Comparison of ENCODE assay signal across 16 mouse cellular contexts in the genomic region with DNA sequence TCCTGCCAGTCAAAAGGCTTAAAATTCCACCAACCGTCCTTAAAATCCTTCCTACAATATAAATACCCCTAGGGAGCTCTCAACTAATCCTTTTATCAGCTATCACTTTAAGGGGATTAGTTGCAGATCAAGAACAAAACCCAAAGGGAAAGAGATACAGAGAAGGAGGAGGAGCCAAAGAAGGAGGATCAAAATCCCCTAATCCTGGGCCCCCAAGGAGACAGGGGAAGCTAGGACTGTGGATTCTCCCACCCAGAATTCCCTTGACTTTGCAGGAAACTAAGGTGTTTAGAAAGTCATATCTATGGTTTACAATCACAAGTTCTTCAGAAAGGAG.
A peak's percentile ranks its signal among the peaks of the same experiment; 100 is the strongest.
DNase-seq lines count a peak whose midpoint lies in the region; ATAC-seq lines count a peak whose summit lies in the region.
"Had no signal": no experiment of that assay in that cellular context is flagged by ENCODE, and none has a peak within 500 bp of the region (broad histone marks: within the 10 kb centered on the region; RNA-seq: fewer than 3 reads in every experiment).

No protein-coding gene starts in this region.

- 0% methylated on average over 1 of the region's 1 CpGs for WGBS in heart, embryonic 11.5 days (ENCODE audit: insufficient replicate concordance)
- WGBS in lung, embryonic 16.5 days = 6% methylated on average over 1 of the region's 1 CpGs
- WGBS in liver, embryonic 16.5 days (ENCODE audit: insufficient replicate concordance) = 8% methylated on average over 1 of the region's 1 CpGs
- WGBS in stomach, embryonic 15.5 days = 0% methylated on average over 1 of the region's 1 CpGs

- H3K4me2 ChIP-seq in heart, embryonic 11.5 days = no peak overlapping the region
- no peak overlapping the region for H3K4me2 ChIP-seq in lung, embryonic 16.5 days (ENCODE audit: low read depth, low read length)
- no peak overlapping the region for H3K4me2 ChIP-seq in liver, embryonic 16.5 days (ENCODE audit: low read depth, low read length)
- H3K4me2 ChIP-seq in stomach, embryonic 15.5 days = 0 out of 2 replicates have a peak overlapping the region, but pooled peaks have one; percentile 10
- H3K4me2 ChIP-seq: embryonic facial prominence, embryonic 13.5 days; forebrain, embryonic 12.5 days; limb, embryonic 15.5 days had no signal

- no peak for ATAC-seq in heart, embryonic 11.5 days (replicated peaks; ENCODE audit: insufficient number of reproducible peaks, low FRiP score, low TSS enrichment)
- ATAC-seq in lung, embryonic 16.5 days (ENCODE audit: low read depth) = no peak
- ATAC-seq in liver, embryonic 16.5 days (ENCODE audit: low read depth) = no peak
- ATAC-seq in stomach, embryonic 15.5 days (ENCODE audit: insufficient read depth, low FRiP score, low read depth) = no peak
- no peak for ATAC-seq in megakaryocyte progenitor cell, adult 5-6 weeks (replicated peaks; ENCODE audit: poor library complexity)

- H3K36me3 ChIP-seq in heart, embryonic 11.5 days (ENCODE audit: control insufficient read depth, insufficient read depth, low read length) = no peaks in the 10 kb centered on the region
- H3K36me3 ChIP-seq in lung, embryonic 16.5 days (ENCODE audit: control insufficient read depth, insufficient read depth, low read length) = no peaks in the 10 kb centered on the region
- H3K36me3 ChIP-seq in liver, embryonic 16.5 days (ENCODE audit: control insufficient read depth, insufficient read depth) = no peaks in the 10 kb centered on the region
- no peaks in the 10 kb centered on the region for H3K36me3 ChIP-seq in stomach, embryonic 15.5 days
- H3K36me3 ChIP-seq: embryonic facial prominence, embryonic 13.5 days; forebrain, embryonic 12.5 days; limb, embryonic 15.5 days had no signal

- H3K27me3 ChIP-seq in heart, embryonic 11.5 days (ENCODE audit: control insufficient read depth, insufficient read depth, low read length) = peaks cover 6% of the 10 kb centered on the region; the same call in 1 of the 2 replicates
- H3K27me3 ChIP-seq in lung, embryonic 16.5 days (ENCODE audit: control insufficient read depth, insufficient read depth, low read depth, low read length) = no peaks in the 10 kb centered on the region
- no peaks in the 10 kb centered on the region for H3K27me3 ChIP-seq in liver, embryonic 16.5 days (ENCODE audit: control insufficient read depth, insufficient read depth, low read depth, low read length)
- no peaks in the 10 kb centered on the region for H3K27me3 ChIP-seq in stomach, embryonic 15.5 days (replicated peaks)

- no peak overlapping the region for H3K9ac ChIP-seq in heart, embryonic 11.5 days (ENCODE audit: low read depth, low read length)
- no peak overlapping the region for H3K9ac ChIP-seq in lung, embryonic 16.5 days (ENCODE audit: low read length)
- H3K9ac ChIP-seq in liver, embryonic 16.5 days (ENCODE audit: low read depth, low read length) = no peak overlapping the region
- H3K9ac ChIP-seq in stomach, embryonic 15.5 days = no peak overlapping the region
- H3K9ac ChIP-seq: embryonic facial prominence, embryonic 13.5 days; forebrain, embryonic 12.5 days; limb, embryonic 15.5 days had no signal

- peak overlapping the region; percentile 80; the same call in 1 of the 2 replicates for H3K27ac ChIP-seq in heart, embryonic 11.5 days (ENCODE audit: low read depth, low read length)
- H3K27ac ChIP-seq in lung, embryonic 16.5 days (ENCODE audit: low read length) = peak overlapping the region; percentile 71; the same call in 1 of the 2 replicates
- peak overlapping the region; percentile 66; the same call in 1 of the 2 replicates for H3K27ac ChIP-seq in liver, embryonic 16.5 days (ENCODE audit: low read length)
- peak overlapping the region; percentile 88 for H3K27ac ChIP-seq in stomach, embryonic 15.5 days
- H3K27ac ChIP-seq: embryonic facial prominence, embryonic 13.5 days; forebrain, embryonic 12.5 days; limb, embryonic 15.5 days had no signal

- H3K4me3 ChIP-seq in heart, embryonic 11.5 days (ENCODE audit: low read depth, low read length) = no peak overlapping the region
- H3K4me3 ChIP-seq in lung, embryonic 16.5 days (ENCODE audit: low read length) = no peak overlapping the region
- no peak overlapping the region for H3K4me3 ChIP-seq in liver, embryonic 16.5 days (ENCODE audit: low read depth, low read length)
- no peak overlapping the region for H3K4me3 ChIP-seq in stomach, embryonic 15.5 days (replicated peaks)
- H3K4me3 ChIP-seq: embryonic facial prominence, embryonic 13.5 days; forebrain, embryonic 12.5 days; limb, embryonic 15.5 days had no signal

- intact Hi-C loops in heart, postnatal 25 days (cut with DNase I) = no loop called here

- no peak for DNase-seq in heart, postnatal 25 days (ENCODE audit: low spot score)
- DNase-seq in lung, postnatal 4 days = no peak
- DNase-seq in layer of hippocampus, adult 9-10 months (ENCODE audit: low spot score) = no peak
- DNase-seq: B cell, adult 2 months; cerebellum, postnatal 14 days; gastrocnemius, postnatal 10 days; spleen, adult 18-20 months; thymus, postnatal 36 days had no signal

- H3K9me3 ChIP-seq in heart, embryonic 11.5 days (replicated peaks; ENCODE audit: control insufficient read depth, low read length) = no peaks in the 10 kb centered on the region
- no peaks in the 10 kb centered on the region for H3K9me3 ChIP-seq in lung, embryonic 16.5 days (ENCODE audit: control insufficient read depth, low read length)
- H3K9me3 ChIP-seq in liver, embryonic 16.5 days (replicated peaks; ENCODE audit: control insufficient read depth, low read length) = no peaks in the 10 kb centered on the region
- H3K9me3 ChIP-seq in stomach, embryonic 15.5 days = no peaks in the 10 kb centered on the region
- H3K9me3 ChIP-seq: embryonic facial prominence, embryonic 13.5 days; forebrain, embryonic 12.5 days; limb, embryonic 15.5 days had no signal

- peaks cover 32% of the 10 kb centered on the region for H3K4me1 ChIP-seq in heart, embryonic 11.5 days (ENCODE audit: control insufficient read depth, insufficient read depth, low read length)
- peaks cover 31% of the 10 kb centered on the region for H3K4me1 ChIP-seq in lung, embryonic 16.5 days (replicated peaks; ENCODE audit: control insufficient read depth, insufficient read depth, low read length)
- peaks cover 10% of the 10 kb centered on the region for H3K4me1 ChIP-seq in liver, embryonic 16.5 days (ENCODE audit: control insufficient read depth, low read depth, low read length)
- peaks cover 11% of the 10 kb centered on the region for H3K4me1 ChIP-seq in stomach, embryonic 15.5 days
